Mouse (Mus musculus): ENCODE results near the gene Tpr.

- TF ChIP-seq POLR2A (IDR thresholded peaks at IDR 0.05; ENCODE audit: low read depth, low read length) (no peak; the same call in 1 of the 2 replicates), CTCF (IDR thresholded peaks at IDR 0.05; ENCODE audit: borderline replicate concordance, insufficient read depth, low read length) (no peak)
Measured at GRCm38 (mm10) chr1:150393488-150393852, 832 bp downstream of the Tpr start.

All from embryonic fibroblast, embryonic 13.5 days (primary cell).